Mouse (Mus musculus) midbrain, postnatal 0 days (tissue): ENCODE results near the gene Ttbk1. TPM values are rescaled to one million over a fixed set of nuclear protein-coding genes. Genes with fewer than 3 reads are reported as not detected.

Experiments used
- ATAC-seq: fragments of 200-750 bp; cut with Nextera tagmentation; 2 replicates; pipeline ENCODE4 v1.8.0; 2017; ENCODE audit warnings: moderate number of reproducible peaks, mild to moderate bottlenecking, moderate TSS enrichment, moderate library complexity; ENCODE audit not compliant: low FRiP score
- DNase-seq: peaks from one replicate; pipeline ENCODE4 v3.0.0-alpha.2; 2015; ENCODE audit warnings: low spot score
- H3K27ac ChIP-seq: fragments of 300-500 bp; sonication (generic); 2 replicates; pipeline ENCODE4 v1.5.1; 2014; ENCODE audit warnings: low read depth, mild to moderate bottlenecking, low read length, mixed read lengths
- H3K27me3 ChIP-seq: fragments of 300-500 bp; sonication (generic); 2 replicates; pipeline ENCODE4 v1.6.1; 2014; ENCODE audit warnings: low read length, control low read depth, mixed read lengths; ENCODE audit not compliant: insufficient read depth
- H3K36me3 ChIP-seq: fragments of 300-500 bp; sonication (generic); 2 replicates; pipeline ENCODE4 v1.6.1; 2014; ENCODE audit warnings: low read length, control low read depth, mixed read lengths; ENCODE audit not compliant: insufficient read depth
- H3K4me1 ChIP-seq: fragments of 300-500 bp; sonication (generic); 2 replicates; pipeline ENCODE4 v1.6.1; 2014; ENCODE audit warnings: mild to moderate bottlenecking, control low read depth, antibody characterized with exemption, low read length, mixed read lengths; ENCODE audit not compliant: insufficient read depth
- H3K4me2 ChIP-seq: fragments of 300-500 bp; sonication (generic); 2 replicates; pipeline ENCODE4 v1.6.1; 2014; ENCODE audit warnings: low read depth, mild to moderate bottlenecking, low read length, mixed read lengths; ENCODE audit not compliant: poor library complexity, severe bottlenecking
- H3K4me3 ChIP-seq: fragments of 300-500 bp; sonication (generic); 2 replicates; pipeline ENCODE4 v1.5.1; 2014; ENCODE audit warnings: low read depth, mild to moderate bottlenecking, low read length, moderate library complexity
- H3K9ac ChIP-seq: fragments of 300-500 bp; sonication (generic); replicated peaks from 2 replicates; pipeline ENCODE4 v1.6.1; 2014; ENCODE audit warnings: mild to moderate bottlenecking, low read length, moderate library complexity, mixed read lengths; ENCODE audit not compliant: poor library complexity, severe bottlenecking
- H3K9me3 ChIP-seq: fragments of 300-500 bp; sonication (generic); 2 replicates; pipeline ENCODE4 v1.6.1; 2016; ENCODE audit warnings: low read length, control low read depth
- CTCF ChIP-seq: IDR thresholded peaks from 2 replicates; pipeline ENCODE4 v1.5.1; 2016; ENCODE audit warnings: antibody characterized with exemption, mild to moderate bottlenecking
- WGBS: fragments of 180-500 bp; shearing (Covaris S2); extraction: QIAGEN DNeasy Blood & Tissue Kit; methylation state at CpG from one replicate; pipeline ENCODE4 v1.1.7; 2014; 5-methylcytosine and 5-hydroxymethylcytosine counted together
- polyA plus RNA-seq: library from polyadenylated mRNA; unstranded; fragments of >200 nt; fragmentation: Nextera tagmentation; extraction: Ambion mirVana; gene quantifications from 2 replicates; pipeline ENCODE4 v1.2.1, GENCODE M21; 2015
- total RNA-seq: library from RNA; depleted of rRNA; stranded (reverse); fragments of >200 nt; gene quantifications from 2 replicates; pipeline ENCODE4 v1.2.3, GENCODE M21; 2014

Gene Ttbk1
- total and polyA plus RNA-seq, 2 experiments from 2014 or later = 6.1 to 50.1 TPM

DNA sequence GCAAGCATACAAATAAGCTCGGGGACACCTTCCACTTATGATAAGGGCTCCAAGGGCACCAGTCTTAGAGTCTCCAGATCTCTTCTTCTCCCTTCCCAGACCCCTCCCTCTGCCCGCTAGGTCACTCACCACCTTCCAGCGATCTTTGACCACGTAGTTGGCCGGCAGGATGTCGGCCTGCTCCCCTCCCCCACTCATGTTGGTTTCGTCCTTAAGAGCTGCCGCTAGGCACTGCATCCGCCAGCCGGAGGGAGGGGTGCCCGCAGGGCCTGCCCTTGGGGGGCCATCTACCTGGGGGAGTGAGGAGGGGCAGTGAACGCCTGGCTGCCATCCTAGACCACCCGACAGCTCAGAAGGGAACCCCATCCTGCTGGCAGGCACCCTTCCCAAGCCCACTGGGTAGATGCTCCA is 3.4 kb downstream of the Ttbk1 start:
- no peak for ATAC-seq
- H3K9ac ChIP-seq = peak overlapping the region; percentile 54
- H3K27me3 ChIP-seq = no peaks in the 10 kb centered on the region
- no peak for TF ChIP-seq CTCF
- H3K9me3 ChIP-seq = no peaks in the 10 kb centered on the region
- H3K27ac ChIP-seq = peak overlapping the region; percentile 51; the same call in 1 of the 2 replicates
- H3K4me3 ChIP-seq = peak overlapping the region; percentile 37
- H3K36me3 ChIP-seq = peaks cover 14% of the 10 kb centered on the region
- H3K4me2 ChIP-seq = peak overlapping the region; percentile 82
- WGBS = 7% methylated on average over 13 of the region's 13 CpGs
- DNase-seq = no peak
- peaks cover 21% of the 10 kb centered on the region for H3K4me1 ChIP-seq

DNA sequence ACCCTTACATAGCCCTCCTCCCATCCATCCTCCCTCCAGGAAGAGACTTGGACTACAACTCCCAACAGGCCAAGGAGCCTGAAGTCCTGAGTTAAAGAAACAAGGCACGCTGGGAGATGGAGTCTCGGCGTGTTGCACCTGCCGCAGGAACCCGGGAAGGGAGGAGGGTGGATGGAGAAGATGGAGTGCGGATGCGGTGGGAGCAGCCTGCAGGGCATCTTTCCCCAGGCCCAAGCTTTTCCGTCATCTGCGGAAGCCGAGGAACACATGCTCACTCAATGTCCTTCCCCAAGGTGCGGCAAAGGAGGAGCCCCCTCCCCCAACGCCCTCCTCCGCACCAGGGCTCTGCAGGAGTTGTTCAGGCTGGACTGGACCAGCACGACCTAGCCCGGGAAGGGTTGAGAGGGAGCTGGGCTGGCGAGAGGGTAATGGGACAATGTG is 3.9 kb downstream of the Ttbk1 start:
- ATAC-seq (0 out of 2 replicates have a peak, but pooled peaks have one; percentile 20), DNase-seq (peak; percentile 74)
- Histone ChIP-seq H3K4me3 (peak overlapping the region; percentile 37), H3K4me2 (peak overlapping the region; percentile 82), H3K27me3 (no peaks in the 10 kb centered on the region), H3K27ac (peak overlapping the region; percentile 51; the same call in 1 of the 2 replicates), H3K4me1 (peaks cover 21% of the 10 kb centered on the region), H3K9me3 (no peaks in the 10 kb centered on the region), H3K36me3 (peaks cover 18% of the 10 kb centered on the region), H3K9ac (peak overlapping the region; percentile 54)
- no peak for TF ChIP-seq CTCF
- WGBS = 2% methylated on average over 16 of the region's 16 CpGs

DNA sequence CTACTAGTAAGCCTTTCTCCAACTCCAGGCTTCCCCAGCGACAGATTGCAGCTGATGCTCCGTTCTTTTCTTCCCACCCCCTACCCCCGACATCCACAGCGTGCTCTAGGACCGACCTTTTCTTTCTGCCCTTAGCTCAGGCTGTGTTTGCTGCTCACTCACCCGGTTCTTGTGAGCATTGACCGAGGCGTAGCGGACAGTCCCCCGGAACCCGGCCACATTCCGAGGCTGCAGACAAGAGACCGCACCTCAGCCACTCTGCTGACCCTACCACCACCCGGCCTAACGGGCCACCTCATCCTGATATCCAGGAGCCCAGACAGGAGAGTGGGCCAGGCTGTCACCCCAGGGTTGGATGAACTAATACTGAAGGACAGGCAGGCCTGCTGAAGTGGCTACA is 10.2 kb downstream of the Ttbk1 start:
- H3K9me3 ChIP-seq = no peaks in the 10 kb centered on the region
- H3K4me2 ChIP-seq = no peak overlapping the region
- TF ChIP-seq CTCF = no peak
- no peak overlapping the region for H3K27ac ChIP-seq
- H3K4me1 ChIP-seq = no peaks in the 10 kb centered on the region
- WGBS = 74% methylated on average over 15 of the region's 15 CpGs
- ATAC-seq (no peak), DNase-seq (no peak)
- no peak overlapping the region for H3K9ac ChIP-seq
- H3K4me3 ChIP-seq = no peak overlapping the region
- H3K27me3 ChIP-seq = no peaks in the 10 kb centered on the region
- peaks cover 67% of the 10 kb centered on the region for H3K36me3 ChIP-seq

DNA sequence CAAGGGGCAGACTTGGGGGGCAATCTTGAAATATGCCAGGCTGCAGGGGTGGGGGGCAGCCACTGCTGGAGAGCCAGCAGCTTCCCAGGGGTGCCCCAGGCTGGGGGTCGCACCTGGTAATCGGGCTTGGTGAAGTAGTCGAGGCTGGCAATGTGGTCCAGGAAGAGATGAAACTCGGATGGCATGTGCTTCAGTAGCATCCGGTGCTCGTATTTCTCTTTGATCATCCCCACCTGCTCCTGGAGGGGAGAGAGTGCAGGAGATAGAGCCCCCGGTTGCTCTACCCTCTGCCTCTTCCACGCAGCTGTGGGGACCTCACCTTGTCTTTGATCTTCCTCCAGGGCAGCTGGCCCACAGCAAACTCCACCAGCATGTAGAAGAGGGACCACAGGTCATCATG is 10.9 kb downstream of the Ttbk1 start:
- no peaks in the 10 kb centered on the region for H3K27me3 ChIP-seq
- H3K4me1 ChIP-seq = no peaks in the 10 kb centered on the region
- 89% methylated on average over 8 of the region's 8 CpGs for WGBS
- peaks cover 67% of the 10 kb centered on the region for H3K36me3 ChIP-seq
- no peak for TF ChIP-seq CTCF
- no peak for ATAC-seq
- no peaks in the 10 kb centered on the region for H3K9me3 ChIP-seq
- no peak for DNase-seq
- no peak overlapping the region for H3K4me3 ChIP-seq
- no peak overlapping the region for H3K9ac ChIP-seq
- no peak overlapping the region for H3K27ac ChIP-seq
- H3K4me2 ChIP-seq = no peak overlapping the region

DNA sequence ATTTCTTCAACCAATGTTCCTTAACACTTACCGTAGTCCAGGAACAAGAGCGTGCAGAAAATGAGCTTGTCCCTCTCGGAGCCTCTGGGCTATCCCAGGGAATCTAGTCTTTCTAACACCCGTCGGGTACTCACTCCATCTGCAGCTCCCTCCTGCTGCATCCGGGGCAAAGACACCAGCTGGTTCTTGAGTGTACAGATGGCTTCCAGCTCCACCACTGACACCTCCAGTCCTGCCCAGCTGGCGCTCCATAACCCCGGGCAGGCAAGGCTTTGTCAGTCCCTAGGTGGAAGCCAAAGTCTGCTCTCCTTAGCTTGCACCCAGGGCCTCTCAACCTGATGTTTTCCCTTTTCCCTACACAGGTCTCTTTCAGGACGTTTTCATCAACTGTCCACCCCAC is 19.6 kb downstream of the Ttbk1 start:
- no peak for DNase-seq
- H3K27ac ChIP-seq = no peak overlapping the region
- no peak for TF ChIP-seq CTCF
- H3K9me3 ChIP-seq = no peaks in the 10 kb centered on the region
- H3K36me3 ChIP-seq = peaks cover 62% of the 10 kb centered on the region
- H3K27me3 ChIP-seq = no peaks in the 10 kb centered on the region
- ATAC-seq = no peak
- H3K4me3 ChIP-seq = no peak overlapping the region
- H3K4me2 ChIP-seq = no peak overlapping the region
- WGBS = 74% methylated on average over 9 of the region's 9 CpGs
- no peaks in the 10 kb centered on the region for H3K4me1 ChIP-seq
- H3K9ac ChIP-seq = no peak overlapping the region

DNA sequence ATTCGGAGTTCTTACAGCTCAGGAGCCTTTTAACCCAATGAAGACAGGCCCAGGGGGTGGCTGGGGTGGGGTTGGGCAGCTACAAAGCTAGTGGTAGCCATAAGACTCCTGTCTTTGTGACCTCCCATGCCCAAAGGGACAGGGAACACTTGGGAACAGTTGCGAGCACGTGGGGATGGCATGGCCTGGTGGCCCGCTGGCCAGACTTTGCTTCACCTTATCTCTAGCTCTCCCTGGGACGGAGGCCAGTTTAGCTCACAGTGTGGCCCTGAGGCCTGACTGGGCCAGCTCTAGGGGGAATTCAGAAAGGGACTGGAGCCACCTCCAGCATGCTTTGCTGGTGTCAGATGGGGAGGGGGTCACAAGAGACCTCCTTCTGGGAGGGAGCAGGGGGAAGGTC is 25.2 kb downstream of the Ttbk1 start:
- ATAC-seq (no peak), DNase-seq (no peak)
- no peak overlapping the region for H3K4me3 ChIP-seq
- H3K9ac ChIP-seq = no peak overlapping the region
- peaks cover 31% of the 10 kb centered on the region for H3K36me3 ChIP-seq
- no peaks in the 10 kb centered on the region for H3K27me3 ChIP-seq
- 91% methylated on average over 5 of the region's 5 CpGs for WGBS
- H3K9me3 ChIP-seq = no peaks in the 10 kb centered on the region
- no peak overlapping the region for H3K27ac ChIP-seq
- no peak for TF ChIP-seq CTCF
- no peaks in the 10 kb centered on the region for H3K4me1 ChIP-seq
- no peak overlapping the region for H3K4me2 ChIP-seq
